In genomic region chr6:135364041-135364745, GRCm38 (mm10) we compare ENCODE assay signal across 8 mouse cellular contexts. TPM values are rescaled to one million over a fixed set of nuclear protein-coding genes. Genes with fewer than 3 reads are reported as not detected.
DNase-seq lines count a peak whose midpoint lies in the region; ATAC-seq and TF ChIP-seq lines count a peak whose summit lies in the region.
"Had no signal": no experiment of that assay in that cellular context is flagged by ENCODE, and none has a peak within 500 bp of the region (broad histone marks: within the 10 kb centered on the region; RNA-seq: fewer than 3 reads in every experiment).

No protein-coding gene starts in this region.

- no peak for TF ChIP-seq CTCF in lung, adult 2 months (IDR thresholded peaks at IDR 0.05; ENCODE audit: insufficient read depth, low read length)

- peak; percentile 91 for ATAC-seq in CD4-positive, CD25-positive, alpha-beta regulatory T cell, adult 4 months
- no peak for ATAC-seq in midbrain, embryonic 15.5 days (replicated peaks)

- H3K4me3 ChIP-seq in lung, adult 2 months (replicated peaks; ENCODE audit: extremely low read depth, low read depth, low read length), result peak overlapping the region; percentile 53
- H3K4me3 ChIP-seq in midbrain, embryonic 15.5 days, result no peak overlapping the region

- no peak overlapping the region for H3K4me2 ChIP-seq in midbrain, embryonic 15.5 days

- no peak overlapping the region for H3K9ac ChIP-seq in midbrain, embryonic 15.5 days

- 10% methylated on average over 9 of the region's 9 CpGs for WGBS in lung, adult 2 months
- WGBS in midbrain, embryonic 15.5 days, result 48% methylated on average over 9 of the region's 9 CpGs

- no peaks in the 10 kb centered on the region for H3K9me3 ChIP-seq in midbrain, embryonic 15.5 days

- intact Hi-C loops in heart, postnatal 10 days (cut with DNase I), result no loop called here

- H3K36me3 ChIP-seq in midbrain, embryonic 15.5 days (replicated peaks), result no peaks in the 10 kb centered on the region

- H3K27ac ChIP-seq in midbrain, embryonic 15.5 days, result no peak overlapping the region

- H3K4me1 ChIP-seq in lung, adult 2 months (ENCODE audit: control insufficient read depth, insufficient read depth, low read length), result peaks cover 24% of the 10 kb centered on the region
- H3K4me1 ChIP-seq in midbrain, embryonic 15.5 days, result peaks cover 9% of the 10 kb centered on the region; the same call in 1 of the 2 replicates

- no peak for TF ChIP-seq POLR2A in lung, adult 2 months (IDR thresholded peaks at IDR 0.05; ENCODE audit: borderline replicate concordance, extremely low read depth, low read depth, low read length)

- no peaks in the 10 kb centered on the region for H3K27me3 ChIP-seq in midbrain, embryonic 15.5 days (replicated peaks)

- peak; percentile 11 for DNase-seq in R1 (ENCODE audit: low read depth, low spot score)
- peak; percentile 59 to 61 for DNase-seq in heart, postnatal 10 days
- no peak for DNase-seq in lung, adult 2 months
- peak; percentile 39 to 61 for DNase-seq in thymus, adult 18-20 months
- DNase-seq in cerebellum, adult 11-12 months, result no peak

RNA-seq across cellular contexts. Expression of gene Emp1, which starts 1.8 kb away (rescaled TPM):
- polyA plus RNA-seq in CD4-positive, CD25-positive, alpha-beta regulatory T cell, adult 4 months (2017; shearing (Covaris generic)), result under 1 TPM; 0.71 to 0.95 TPM
- total RNA-seq in heart, postnatal 10 days (2021), result 100 to 1,000 TPM; 192 to 206 TPM
- polyA plus RNA-seq in lung, adult 2 months (2012; rRNA removed), result 105 and 215 TPM in 2 replicates
- 7.3 and 7.6 TPM in 2 replicates for polyA plus RNA-seq in midbrain, embryonic 15.5 days (2015; fragmentation: Nextera tagmentation; extraction: Ambion mirVana)

RNA-seq across cellular contexts. Expression of gene Pbp2, which starts 54.0 kb away (rescaled TPM):
- polyA plus RNA-seq in CD4-positive, CD25-positive, alpha-beta regulatory T cell, adult 4 months (2017; shearing (Covaris generic)), result not detected
- total RNA-seq in heart, postnatal 10 days (2021), result not detected
- polyA plus RNA-seq in lung, adult 2 months (2012; rRNA removed), result 0.15 TPM in 1 of 2 replicates, not detected in the other
- polyA plus RNA-seq in midbrain, embryonic 15.5 days (2015; fragmentation: Nextera tagmentation; extraction: Ambion mirVana), result not detected in 2 replicates
- total RNA-seq: liver, adult 2 months had no signal
- polyA plus RNA-seq: liver, adult 2 months had no signal

Comparison
In these comparisons a context has a peak if more than half of its experiments do, and no peak if none do; other contexts are left out.
1. DNase-seq: peak in R1 (single experiment), heart, postnatal 10 days (2 of 2) and thymus, adult 18-20 months (2 of 2); none in lung, adult 2 months (single experiment) and cerebellum, adult 11-12 months (single experiment).
2. RNA of gene Emp1, which starts 1.8 kb away (polyA plus RNA-seq): 105 to 215 TPM in lung, adult 2 months; 7.3 to 7.6 TPM in midbrain, embryonic 15.5 days and 0.71 to 0.95 TPM in CD4-positive, CD25-positive, alpha-beta regulatory T cell, adult 4 months; every median in the first group is over 10 times any median in the second.